Mouse (Mus musculus) olfactory bulb, adult 2 months (tissue): Measurements from ENCODE around the gene Rgp1.

Experiments
- CTCF ChIP-seq: fragments of 200-500 bp; IDR thresholded peaks from 2 replicates; pipeline ENCODE4 v1.5.1; 2012; ENCODE audit warnings: low read depth, mild to moderate bottlenecking, low read length, moderate library complexity; ENCODE audit not compliant: insufficient read depth
- POLR2A ChIP-seq: fragments of 200-500 bp; IDR thresholded peaks from 2 replicates; pipeline ENCODE4 v1.6.1; 2012; ENCODE audit warnings: mild to moderate bottlenecking, low read depth, low read length, moderate library complexity; ENCODE audit not compliant: insufficient read depth

DNA sequence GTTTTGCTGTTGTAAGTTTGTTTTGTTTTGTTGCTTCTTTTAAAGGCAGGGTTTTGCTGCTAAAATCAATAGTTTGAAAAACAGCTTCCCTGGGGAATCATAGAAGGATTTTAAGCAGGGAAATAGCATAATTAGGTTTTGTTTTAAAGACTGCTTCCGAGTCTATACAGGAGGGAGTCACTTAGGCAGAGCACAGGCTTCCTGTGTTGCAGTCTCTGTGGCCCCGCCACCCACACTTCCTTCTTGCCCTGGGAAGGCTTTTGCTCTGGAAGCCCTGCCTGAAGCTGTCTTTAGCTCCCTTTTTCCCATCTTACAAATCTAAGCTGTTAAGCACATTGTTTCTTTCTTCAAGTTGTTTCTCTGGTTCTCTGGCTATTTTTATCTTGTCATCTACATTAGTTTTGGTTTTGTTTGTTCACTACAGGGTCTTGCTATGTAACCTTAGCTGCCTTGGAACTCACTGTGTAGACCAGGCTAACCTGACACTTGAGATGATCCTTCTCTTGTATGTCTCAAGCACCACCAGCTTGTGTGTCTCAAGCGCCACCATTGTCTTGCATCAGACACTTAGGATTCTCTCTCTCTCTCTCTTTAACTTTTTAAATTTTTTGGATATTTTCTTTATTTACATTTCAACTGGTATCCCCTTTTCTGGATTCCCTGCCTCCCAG is 34.7 kb downstream of the Rgp1 start:
- TF ChIP-seq CTCF: no peak
- no peak for TF ChIP-seq POLR2A
